Mouse (Mus musculus): ENCODE measurements around the gene Rgma. TPM values are rescaled to one million over a fixed set of nuclear protein-coding genes. Genes with fewer than 3 reads are reported as not detected.

Rgma gene
- polyA plus RNA-seq, 1 experiment from 2014 or later, result 17.3 TPM

GRCm38 (mm10) chr7:73377307-73377706 is 2.0 kb downstream of the Rgma start:
- WGBS, result 60% methylated on average over 12 of the region's 12 CpGs
- H3K4me1 ChIP-seq (ENCODE audit: control insufficient read depth, insufficient read depth, low read length), result peaks cover 8% of the 10 kb centered on the region; the same call in 1 of the 2 replicates
- peaks cover 19% of the 10 kb centered on the region for H3K27me3 ChIP-seq (ENCODE audit: control insufficient read depth, insufficient read depth, low read length)
- no peak overlapping the region for H3K9ac ChIP-seq (ENCODE audit: low read depth, low read length)
- H3K27ac ChIP-seq (ENCODE audit: low read depth, low read length), result no peak overlapping the region
- H3K36me3 ChIP-seq (ENCODE audit: control insufficient read depth, insufficient read depth, low read length), result no peaks in the 10 kb centered on the region
- ATAC-seq (ENCODE audit: low FRiP score, low TSS enrichment), result no peak
- no peaks in the 10 kb centered on the region for H3K9me3 ChIP-seq (ENCODE audit: control insufficient read depth, low read length)
- H3K4me2 ChIP-seq (replicated peaks; ENCODE audit: low read depth, low read length), result no peak overlapping the region
- H3K4me3 ChIP-seq (ENCODE audit: low read length), result no peak overlapping the region

GRCm38 (mm10) chr7:73378034-73378433 is 2.7 kb downstream of the Rgma start:
- no peak overlapping the region for H3K4me2 ChIP-seq (replicated peaks; ENCODE audit: low read depth, low read length)
- H3K4me1 ChIP-seq (ENCODE audit: control insufficient read depth, insufficient read depth, low read length), result peaks cover 8% of the 10 kb centered on the region; the same call in 1 of the 2 replicates
- WGBS, result 79% methylated on average over 6 of the region's 6 CpGs
- H3K9me3 ChIP-seq (ENCODE audit: control insufficient read depth, low read length), result no peaks in the 10 kb centered on the region
- no peak overlapping the region for H3K9ac ChIP-seq (ENCODE audit: low read depth, low read length)
- H3K36me3 ChIP-seq (ENCODE audit: control insufficient read depth, insufficient read depth, low read length), result no peaks in the 10 kb centered on the region
- ATAC-seq (ENCODE audit: low FRiP score, low TSS enrichment), result no peak
- no peak overlapping the region for H3K4me3 ChIP-seq (ENCODE audit: low read length)
- H3K27ac ChIP-seq (ENCODE audit: low read depth, low read length), result no peak overlapping the region
- H3K27me3 ChIP-seq (ENCODE audit: control insufficient read depth, insufficient read depth, low read length), result peaks cover 11% of the 10 kb centered on the region

GRCm38 (mm10) chr7:73382843-73383242 is 7.5 kb downstream of the Rgma start:
- H3K27ac ChIP-seq (ENCODE audit: low read depth, low read length), result no peak overlapping the region

GRCm38 (mm10) chr7:73388866-73389265 is 13.6 kb downstream of the Rgma start:
- H3K9me3 ChIP-seq (ENCODE audit: control insufficient read depth, low read length), result no peaks in the 10 kb centered on the region
- no peak for ATAC-seq (ENCODE audit: low FRiP score, low TSS enrichment)
- no peaks in the 10 kb centered on the region for H3K36me3 ChIP-seq (ENCODE audit: control insufficient read depth, insufficient read depth, low read length)
- H3K9ac ChIP-seq (ENCODE audit: low read depth, low read length), result no peak overlapping the region
- no peak overlapping the region for H3K4me2 ChIP-seq (replicated peaks; ENCODE audit: low read depth, low read length)
- H3K27me3 ChIP-seq (ENCODE audit: control insufficient read depth, insufficient read depth, low read length), result no peaks in the 10 kb centered on the region; the same call in 1 of the 2 replicates
- H3K27ac ChIP-seq (ENCODE audit: low read depth, low read length), result no peak overlapping the region
- peaks cover 12% of the 10 kb centered on the region; the same call in 1 of the 2 replicates for H3K4me1 ChIP-seq (ENCODE audit: control insufficient read depth, insufficient read depth, low read length)
- H3K4me3 ChIP-seq (ENCODE audit: low read length), result no peak overlapping the region
- WGBS, result 82% methylated on average over 2 of the region's 2 CpGs

More at GRCm38 (mm10) chr7:73382843-73383242, 7.5 kb downstream of the Rgma start:
- H3K4me1 ChIP-seq (ENCODE audit: control insufficient read depth, insufficient read depth, low read length), result no peaks in the 10 kb centered on the region
- no peaks in the 10 kb centered on the region for H3K27me3 ChIP-seq (ENCODE audit: control insufficient read depth, insufficient read depth, low read length)
- no peak overlapping the region for H3K9ac ChIP-seq (ENCODE audit: low read depth, low read length)
- WGBS, result 85% methylated on average over 7 of the region's 7 CpGs
- H3K4me3 ChIP-seq (ENCODE audit: low read length), result no peak overlapping the region
- no peak overlapping the region for H3K4me2 ChIP-seq (replicated peaks; ENCODE audit: low read depth, low read length)
- ATAC-seq (ENCODE audit: low FRiP score, low TSS enrichment), result no peak
- H3K9me3 ChIP-seq (ENCODE audit: control insufficient read depth, low read length), result no peaks in the 10 kb centered on the region
- H3K36me3 ChIP-seq (ENCODE audit: control insufficient read depth, insufficient read depth, low read length), result no peaks in the 10 kb centered on the region

- H3K4me3 ChIP-seq (ENCODE audit: low read length), result peak overlapping the region; percentile 91; the same call in 1 of the 2 replicates
- H3K9ac ChIP-seq (ENCODE audit: low read depth, low read length), result no peak overlapping the region
- no peak for ATAC-seq (ENCODE audit: low FRiP score, low TSS enrichment)
- H3K4me2 ChIP-seq (replicated peaks; ENCODE audit: low read depth, low read length), result peak overlapping the region; percentile 84
- WGBS, result 10% methylated on average over 9 of the region's 9 CpGs
- no peaks in the 10 kb centered on the region for H3K9me3 ChIP-seq (ENCODE audit: control insufficient read depth, low read length)
- peaks cover 14% of the 10 kb centered on the region; the same call in 1 of the 2 replicates for H3K4me1 ChIP-seq (ENCODE audit: control insufficient read depth, insufficient read depth, low read length)
- peak overlapping the region; percentile 38; the same call in 1 of the 2 replicates for H3K27ac ChIP-seq (ENCODE audit: low read depth, low read length)
- no peaks in the 10 kb centered on the region; the same call in 1 of the 2 replicates for H3K27me3 ChIP-seq (ENCODE audit: control insufficient read depth, insufficient read depth, low read length)
- no peaks in the 10 kb centered on the region for H3K36me3 ChIP-seq (ENCODE audit: control insufficient read depth, insufficient read depth, low read length)
Measured at GRCm38 (mm10) chr7:73389419-73389818, 14.1 kb downstream of the Rgma start.

- Histone ChIP-seq H3K27ac (ENCODE audit: low read depth, low read length) (peak overlapping the region; percentile 38; the same call in 1 of the 2 replicates), H3K9me3 (ENCODE audit: control insufficient read depth, low read length) (no peaks in the 10 kb centered on the region), H3K9ac (ENCODE audit: low read depth, low read length) (peak overlapping the region; percentile 89; the same call in 1 of the 2 replicates), H3K27me3 (ENCODE audit: control insufficient read depth, insufficient read depth, low read length) (no peaks in the 10 kb centered on the region; the same call in 1 of the 2 replicates), H3K4me3 (ENCODE audit: low read length) (peak overlapping the region; percentile 91), H3K4me2 (replicated peaks; ENCODE audit: low read depth, low read length) (peak overlapping the region; percentile 84), H3K36me3 (ENCODE audit: control insufficient read depth, insufficient read depth, low read length) (no peaks in the 10 kb centered on the region), H3K4me1 (ENCODE audit: control insufficient read depth, insufficient read depth, low read length) (peaks cover 14% of the 10 kb centered on the region; the same call in 1 of the 2 replicates)
- WGBS, result 2% methylated on average over 15 of the region's 15 CpGs
- ATAC-seq (ENCODE audit: low FRiP score, low TSS enrichment), result peak; percentile 15; the same call in 1 of the 2 replicates
Measured at GRCm38 (mm10) chr7:73389871-73390294, 14.6 kb downstream of the Rgma start.

- no peaks in the 10 kb centered on the region; the same call in 1 of the 2 replicates for H3K27me3 ChIP-seq (ENCODE audit: control insufficient read depth, insufficient read depth, low read length)
- no peaks in the 10 kb centered on the region for H3K9me3 ChIP-seq (ENCODE audit: control insufficient read depth, low read length)
- peak overlapping the region; percentile 33; the same call in 1 of the 2 replicates for H3K27ac ChIP-seq (ENCODE audit: low read depth, low read length)
- no peaks in the 10 kb centered on the region for H3K36me3 ChIP-seq (ENCODE audit: control insufficient read depth, insufficient read depth, low read length)
- peaks cover 14% of the 10 kb centered on the region; the same call in 1 of the 2 replicates for H3K4me1 ChIP-seq (ENCODE audit: control insufficient read depth, insufficient read depth, low read length)
- H3K4me3 ChIP-seq (ENCODE audit: low read length), result peak overlapping the region; percentile 91
- peak; percentile 26 for ATAC-seq (ENCODE audit: low FRiP score, low TSS enrichment)
- peak overlapping the region; percentile 84 for H3K4me2 ChIP-seq (replicated peaks; ENCODE audit: low read depth, low read length)
- peak overlapping the region; percentile 89; the same call in 1 of the 2 replicates for H3K9ac ChIP-seq (ENCODE audit: low read depth, low read length)
- WGBS, result 5% methylated on average over 18 of the region's 18 CpGs
Measured at GRCm38 (mm10) chr7:73390426-73391001, 15.2 kb downstream of the Rgma start.

GRCm38 (mm10) chr7:73391002-73391517 is 15.8 kb downstream of the Rgma start:
- Histone ChIP-seq H3K9ac (ENCODE audit: low read depth, low read length) (peak overlapping the region; percentile 89), H3K4me3 (ENCODE audit: low read length) (peak overlapping the region; percentile 91), H3K27me3 (ENCODE audit: control insufficient read depth, insufficient read depth, low read length) (no peaks in the 10 kb centered on the region; the same call in 1 of the 2 replicates), H3K9me3 (ENCODE audit: control insufficient read depth, low read length) (no peaks in the 10 kb centered on the region), H3K4me2 (replicated peaks; ENCODE audit: low read depth, low read length) (peak overlapping the region; percentile 84), H3K4me1 (ENCODE audit: control insufficient read depth, insufficient read depth, low read length) (peaks cover 14% of the 10 kb centered on the region; the same call in 1 of the 2 replicates), H3K36me3 (ENCODE audit: control insufficient read depth, insufficient read depth, low read length) (no peaks in the 10 kb centered on the region), H3K27ac (ENCODE audit: low read depth, low read length) (peak overlapping the region; percentile 95)
- WGBS, result 1% methylated on average over 29 of the region's 42 CpGs
- peak; percentile 86 for ATAC-seq (ENCODE audit: low FRiP score, low TSS enrichment)
